Mouse (Mus musculus) CH12.LX (cell line): Measurements from ENCODE around the gene Taf4. TPM values are rescaled to one million over a fixed set of nuclear protein-coding genes. Genes with fewer than 3 reads are reported as not detected.

ENCODE experiments used
- DNase-seq: peaks from one replicate; pipeline ENCODE4 v3.0.0-alpha.2; 2013; ENCODE audit errors: extremely low read depth
- H3K27ac ChIP-seq: 2 replicates; pipeline ENCODE4 v1.5.1; 2012; ENCODE audit warnings: low read depth, mild to moderate bottlenecking, control low read depth, moderate library complexity; ENCODE audit not compliant: insufficient read depth
- H3K27me3 ChIP-seq: replicated peaks from 2 replicates; pipeline ENCODE3; 2012; ENCODE audit warnings: inconsistent platforms
- H3K36me3 ChIP-seq, 2 experiments: replicated peaks in 1 of 2; 2 replicates each; pipeline versions ENCODE3 to v1.6.1; 2012; ENCODE audit warnings: inconsistent platforms in 1 of 2, low read length in 1 of 2, mild to moderate bottlenecking in 1 of 2, mixed read lengths in 1 of 2, moderate library complexity in 1 of 2; ENCODE audit not compliant: control insufficient read depth in 1 of 2, insufficient read depth in 1 of 2
- H3K4me1 ChIP-seq, 2 experiments: 2 replicates each; pipeline ENCODE4 v1.6.1; 2012; ENCODE audit warnings: inconsistent platforms in 1 of 2, moderate library complexity in 1 of 2; ENCODE audit not compliant: insufficient read depth in 2 of 2, control insufficient read depth in 1 of 2
- H3K4me2 ChIP-seq: 2 replicates; pipeline ENCODE4 v1.6.1; 2012; ENCODE audit warnings: low read depth, mild to moderate bottlenecking, control low read depth; ENCODE audit not compliant: poor library complexity, insufficient read depth, severe bottlenecking
- H3K4me3 ChIP-seq, 3 experiments: fragments of 150-350 bp in 1 of 3; sonication (generic) in 1 of 3; replicated peaks in 1 of 3; 2 replicates each; pipeline versions ENCODE3 to v1.5.1; 2011 to 2012; ENCODE audit warnings: low read depth in 2 of 3, low read length in 2 of 3, mild to moderate bottlenecking in 2 of 3, moderate library complexity in 2 of 3, control low read depth in 1 of 3, improper control_type of control experiment in 1 of 3, inconsistent platforms in 1 of 3, mixed read lengths in 1 of 3; ENCODE audit not compliant: poor library complexity in 1 of 3
- H3K79me2 ChIP-seq: replicated peaks from 2 replicates; pipeline ENCODE4 v1.6.1; 2012; ENCODE audit warnings: mild to moderate bottlenecking, moderate library complexity; ENCODE audit not compliant: control insufficient read depth, poor library complexity, insufficient read depth, severe bottlenecking; ENCODE audit errors: extremely low read depth
- H3K9ac ChIP-seq: 2 replicates; pipeline ENCODE4 v1.6.1; 2012; ENCODE audit warnings: low read depth, mild to moderate bottlenecking, control low read depth, moderate library complexity; ENCODE audit not compliant: insufficient read depth
- H3K9me3 ChIP-seq: replicated peaks from 2 replicates; pipeline ENCODE3; 2012; ENCODE audit warnings: low read length, inconsistent platforms, mixed read lengths
- BHLHE40 ChIP-seq: IDR thresholded peaks from 2 replicates; pipeline ENCODE4 v1.6.1; 2011; ENCODE audit warnings: mild to moderate bottlenecking, low read depth, low read length, improper control_type of control experiment
- HCFC1 ChIP-seq: IDR thresholded peaks from 2 replicates; pipeline ENCODE4 v1.6.1; 2012; ENCODE audit warnings: low read depth, mild to moderate bottlenecking, inconsistent platforms, low read length, improper control_type of control experiment
- JUN ChIP-seq: IDR thresholded peaks from 2 replicates; pipeline ENCODE4 v1.6.1; 2011; ENCODE audit warnings: low read depth, mild to moderate bottlenecking, low read length, improper control_type of control experiment, moderate library complexity; ENCODE audit not compliant: insufficient read depth
- JUND ChIP-seq: conservative IDR thresholded peaks from 2 replicates; pipeline ENCODE4 v1.6.1; 2011; ENCODE audit warnings: low read depth, low read length, improper control_type of control experiment
- KAT2A ChIP-seq: IDR thresholded peaks from 2 replicates; pipeline ENCODE4 v1.6.1; 2012; ENCODE audit warnings: low read length, improper control_type of control experiment, inconsistent platforms; ENCODE audit not compliant: insufficient replicate concordance
- MAZ ChIP-seq: IDR thresholded peaks from 2 replicates; pipeline ENCODE4 v1.6.1; 2012; ENCODE audit warnings: low read depth, mild to moderate bottlenecking, inconsistent platforms, low read length, improper control_type of control experiment, moderate library complexity
- NELFE ChIP-seq: IDR thresholded peaks from 2 replicates; pipeline ENCODE4 v1.6.1; 2011; ENCODE audit warnings: low read depth, low read length, improper control_type of control experiment
- PAX5 ChIP-seq: IDR thresholded peaks from 2 replicates; pipeline ENCODE4 v1.6.1; 2012; ENCODE audit warnings: low read length, inconsistent platforms, mixed read lengths
- POLR2AphosphoS2 ChIP-seq: IDR thresholded peaks from 2 replicates; pipeline ENCODE4 v1.6.1; 2011; ENCODE audit warnings: low read depth, low read length, improper control_type of control experiment
- SIN3A ChIP-seq: IDR thresholded peaks from 2 replicates; pipeline ENCODE4 v1.6.1; 2012; ENCODE audit warnings: low read length, improper control_type of control experiment, inconsistent platforms
- UBTF ChIP-seq: IDR thresholded peaks from 2 replicates; pipeline ENCODE4 v1.6.1; 2012; ENCODE audit warnings: low read depth, mild to moderate bottlenecking, inconsistent platforms, low read length, improper control_type of control experiment, moderate library complexity
- ZC3H11A ChIP-seq: IDR thresholded peaks from 2 replicates; pipeline ENCODE4 v1.6.1; 2012; ENCODE audit warnings: low read depth, mild to moderate bottlenecking, inconsistent platforms, low read length, improper control_type of control experiment
- ZKSCAN1 ChIP-seq: IDR thresholded peaks from 2 replicates; pipeline ENCODE4 v1.6.1; 2012; ENCODE audit warnings: low read depth, inconsistent platforms, low read length, improper control_type of control experiment, borderline replicate concordance
- dilution Hi-C: fragments of 300-500 bp; cut with MboI; formaldehyde crosslinking; loops from 2 replicates; pipeline ENCODE4 v1.14.3; 2020; ENCODE audit warnings: low sequenced_read_pairs; ENCODE audit not compliant: extremely low pct_unique_long_range_greater_than_20kb, extremely low pct_ligation_motif_present
- in situ Hi-C: fragments of 300-500 bp; cut with MboI; formaldehyde crosslinking; loops from 3 replicates; pipeline ENCODE4 v1.14.3; 2019; ENCODE audit warnings: low sequenced_read_pairs, low pct_ligation_motif_present, low pct_unique_long_range_greater_than_20kb, mixed read lengths
- polyA plus RNA-seq: library from polyadenylated mRNA; unstranded; fragments of >175 nt; gene quantifications from 2 replicates; pipeline ENCODE4 v1.2.1, GENCODE M21; 2012; ENCODE audit warnings: low read depth; ENCODE audit not compliant: insufficient read length
- total RNA-seq, 2 experiments: library from RNA; depleted of rRNA; stranded (reverse); fragments of 300-350 nt in 1 of 2; fragments of >200 nt in 1 of 2; gene quantifications; 2 replicates each; pipeline ENCODE4 v1.2.3; 2012 to 2014

The Taf4 gene
- total and polyA plus RNA-seq, 3 experiments, result 3.0 to 14.5 (median 5.5) TPM

DNA sequence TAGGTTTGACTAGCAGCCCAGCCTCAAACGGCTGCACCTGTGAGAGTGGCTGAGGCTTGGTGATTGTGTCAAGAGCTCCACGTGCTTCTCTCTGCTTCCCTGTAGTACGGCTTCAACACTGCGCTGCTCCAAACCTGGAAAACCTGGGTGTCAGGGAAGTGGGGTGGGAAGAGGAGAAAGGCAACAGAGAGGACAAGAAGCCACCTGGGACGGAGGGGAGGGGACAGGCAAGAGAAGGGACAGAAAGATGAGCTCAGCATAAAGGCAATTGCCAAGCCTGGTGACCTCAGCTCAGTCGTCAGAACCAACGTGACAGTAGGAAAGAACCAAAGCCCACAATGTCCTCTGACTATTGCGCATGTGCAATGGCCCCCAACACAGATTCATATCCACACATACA lies 44.5 kb upstream of the Taf4 start:
- Histone ChIP-seq H3K27ac (no peak overlapping the region), H3K9ac (no peak overlapping the region), H3K27me3 (peaks cover 70% of the 10 kb centered on the region), H3K79me2 (0 out of 2 replicates have a peak, but pooled peaks cover 2% of the 10 kb centered on the region), H3K9me3 (no peaks in the 10 kb centered on the region), H3K36me3 (no peaks in the 10 kb centered on the region), H3K4me3 (no peak overlapping the region), H3K4me2 (no peak overlapping the region), H3K4me1 (peaks cover 0 to 10% of the 10 kb centered on the region in 2 experiments; a peak in 2 of 4 replicates)
- in situ Hi-C loops, result no loop called here
- DNase-seq, result no peak
- dilution Hi-C loops, result no loop called here
- no peak for TF ChIP-seq UBTF
- no peak for TF ChIP-seq BHLHE40
- TF ChIP-seq NELFE, result no peak
- no peak for TF ChIP-seq POLR2AphosphoS2

DNA sequence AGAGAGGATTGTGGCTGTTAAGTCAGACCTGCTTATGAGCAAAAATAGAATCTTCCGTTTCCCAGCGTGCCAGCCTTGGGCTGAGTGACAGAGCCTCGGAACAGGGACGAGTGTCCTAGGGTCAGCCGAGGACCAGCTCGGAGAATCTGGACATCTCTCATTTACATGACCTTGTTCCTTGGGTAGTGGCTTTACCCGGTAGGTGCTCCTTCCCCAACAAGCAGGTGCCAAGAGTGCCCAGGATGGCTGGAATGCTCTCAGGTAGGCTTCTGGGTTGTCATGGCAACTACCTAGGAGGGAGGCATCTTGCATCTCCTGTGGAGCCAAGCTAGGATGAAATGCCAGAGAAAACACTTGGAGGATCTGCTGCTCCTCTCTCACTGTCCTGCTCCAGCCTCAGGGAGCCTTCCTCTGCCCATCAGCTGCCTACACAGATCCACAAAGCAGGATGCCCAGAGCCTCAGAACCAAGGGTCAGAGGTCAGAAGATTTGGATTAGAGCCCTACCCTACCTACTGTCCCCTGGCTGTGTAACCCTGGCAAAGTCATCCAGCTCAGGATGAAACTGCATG lies 43.7 kb upstream of the Taf4 start:
- H3K27me3 ChIP-seq, result peaks cover 78% of the 10 kb centered on the region

DNA sequence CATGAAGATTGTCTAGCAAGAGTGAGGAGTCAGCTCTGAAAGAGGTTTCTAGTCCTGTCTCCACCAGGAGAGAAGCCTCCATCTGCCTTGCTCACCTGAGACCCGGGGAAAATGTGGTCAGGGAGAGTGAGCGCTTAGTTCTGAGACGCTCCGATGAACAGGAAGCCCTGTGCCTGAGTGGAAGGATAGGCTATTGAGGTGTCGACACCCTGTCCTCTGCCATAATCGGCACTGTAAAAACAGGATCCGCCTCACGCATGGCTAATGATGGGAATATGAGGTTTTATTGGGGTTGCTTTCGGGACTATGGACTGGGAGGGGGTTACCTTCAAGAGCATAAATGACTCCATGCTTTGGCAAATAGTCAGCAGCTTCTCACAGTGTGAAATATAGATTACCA lies 42.1 kb upstream of the Taf4 start:
- in situ Hi-C loops (loop anchor here (5.0 kb wide), 1 partner anchor 36 kb away; no protein-coding TSS in a partner anchor), dilution Hi-C loops (no loop called here)
- Histone ChIP-seq H3K27ac (no peak overlapping the region), H3K79me2 (no peaks in the 10 kb centered on the region), H3K4me1 (no peaks in the 10 kb centered on the region), H3K4me3 (no peak overlapping the region), H3K9ac (no peak overlapping the region), H3K27me3 (peaks cover 88% of the 10 kb centered on the region), H3K9me3 (no peaks in the 10 kb centered on the region), H3K36me3 (no peaks in the 10 kb centered on the region), H3K4me2 (no peak overlapping the region)
- DNase-seq, result no peak
- TF ChIP-seq MAZ, result no peak

More for the DNA sequence above, 43.7 kb upstream of the Taf4 start:
- H3K36me3 ChIP-seq, result no peaks in the 10 kb centered on the region
- DNase-seq, result no peak
- TF ChIP-seq KAT2A (no peak), PAX5 (no peak), JUND (no peak), ZKSCAN1 (no peak), ZC3H11A (no peak), JUN (no peak), HCFC1 (no peak), SIN3A (no peak)
- TF ChIP-seq, all 38 proteins: peak for 0
- H3K4me2 ChIP-seq, result no peak overlapping the region
- in situ Hi-C loops (no loop called here), dilution Hi-C loops (no loop called here)
- no peak overlapping the region for H3K9ac ChIP-seq
- H3K27ac ChIP-seq, result no peak overlapping the region
- 0 out of 2 replicates have a peak, but pooled peaks cover under 1% of the 10 kb centered on the region for H3K79me2 ChIP-seq
- peaks cover 0 to 6% of the 10 kb centered on the region in 2 experiments; a peak in 1 of 4 replicates for H3K4me1 ChIP-seq
- H3K4me3 ChIP-seq, result no peak overlapping the region
- no peaks in the 10 kb centered on the region for H3K9me3 ChIP-seq
